Mouse (Mus musculus) ES-Bruce4 (cell line): Measurements from ENCODE around the gene Ccdc63.

ENCODE experiments used
- CTCF ChIP-seq: IDR thresholded peaks from one replicate; pipeline ENCODE4 v1.8.1; 2011; ENCODE audit warnings: low read depth, low read length
- EP300 ChIP-seq: IDR thresholded peaks from 2 replicates; pipeline ENCODE4 v1.6.1; 2011; ENCODE audit warnings: low read depth, low read length; ENCODE audit not compliant: insufficient read depth
- POLR2A ChIP-seq: IDR thresholded peaks from one replicate; pipeline ENCODE4 v1.8.1; 2011; ENCODE audit warnings: low read length; ENCODE audit not compliant: insufficient read depth

DNA sequence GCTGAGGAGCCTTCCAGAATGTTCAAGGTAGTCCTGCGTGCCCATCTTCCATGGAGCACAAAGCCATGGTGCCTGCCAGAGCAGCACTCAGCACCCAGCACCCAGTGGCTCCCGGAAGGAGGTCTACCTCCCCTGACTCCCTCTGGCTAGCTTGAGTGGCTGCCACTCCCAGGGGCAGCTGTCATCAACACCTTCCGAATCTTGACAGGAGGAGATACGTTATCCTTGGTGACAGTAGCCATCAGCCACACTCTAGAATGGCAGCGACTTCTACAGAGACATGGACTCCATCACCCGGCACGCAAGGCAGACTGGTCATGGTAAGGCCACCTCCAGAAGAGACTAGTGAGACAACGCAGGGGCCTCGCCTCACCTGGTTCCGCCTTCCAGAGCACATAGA is 46.2 kb downstream of the Ccdc63 start:
- TF ChIP-seq CTCF, result no peak
- no peak for TF ChIP-seq POLR2A
- no peak for TF ChIP-seq EP300
